Mouse (Mus musculus): ENCODE measurements around the gene Fam78a. TPM values are rescaled to one million over a fixed set of nuclear protein-coding genes. Genes with fewer than 3 reads are reported as not detected.

Fam78a gene
- polyA plus RNA-seq (2012; rRNA removed; ENCODE audit: low replicate concordance): 1.7 and 3.4 TPM in 2 replicates

DNA sequence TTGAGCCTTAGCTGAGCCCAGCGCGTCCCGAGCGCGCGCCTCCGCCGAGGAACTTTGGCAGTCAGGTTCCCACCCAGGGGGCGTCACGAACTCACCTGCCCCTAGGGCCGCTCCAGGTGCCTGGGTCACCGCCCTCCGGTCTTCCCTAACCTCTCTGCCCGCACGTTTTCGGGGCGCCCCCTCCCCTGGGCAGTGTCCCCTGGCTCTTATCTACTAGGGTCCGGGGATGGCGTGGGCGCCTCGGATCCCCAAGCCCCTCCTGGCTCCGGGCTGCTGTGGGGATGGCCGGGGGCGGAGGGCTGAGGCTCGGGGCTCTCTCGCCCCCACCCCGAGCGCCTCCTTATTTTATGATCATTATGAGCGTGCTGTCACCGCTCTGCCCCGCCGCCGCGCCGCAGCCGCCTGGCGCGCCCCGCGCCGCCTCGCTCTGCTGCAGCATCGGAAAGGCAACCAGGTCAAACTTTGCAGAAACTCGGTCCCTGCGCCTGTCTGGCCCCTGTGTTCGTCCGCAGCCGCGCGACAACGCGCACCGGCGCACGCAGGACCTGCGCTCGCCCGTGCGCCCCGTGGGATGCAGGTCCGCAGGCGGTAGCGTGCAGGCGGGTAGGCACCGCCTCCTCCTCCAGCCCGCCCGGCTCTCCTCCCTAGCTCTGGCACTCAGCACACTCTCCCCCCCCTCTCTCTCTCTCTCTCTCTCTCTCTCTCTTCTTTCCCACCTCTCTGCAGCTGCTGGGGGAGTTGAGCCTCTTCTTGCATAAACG lies at the start of gene Fam78a:
TSS of gene Fam78a (minus strand) at position 747 of the 761 bp plus-strand sequence.

DNA sequence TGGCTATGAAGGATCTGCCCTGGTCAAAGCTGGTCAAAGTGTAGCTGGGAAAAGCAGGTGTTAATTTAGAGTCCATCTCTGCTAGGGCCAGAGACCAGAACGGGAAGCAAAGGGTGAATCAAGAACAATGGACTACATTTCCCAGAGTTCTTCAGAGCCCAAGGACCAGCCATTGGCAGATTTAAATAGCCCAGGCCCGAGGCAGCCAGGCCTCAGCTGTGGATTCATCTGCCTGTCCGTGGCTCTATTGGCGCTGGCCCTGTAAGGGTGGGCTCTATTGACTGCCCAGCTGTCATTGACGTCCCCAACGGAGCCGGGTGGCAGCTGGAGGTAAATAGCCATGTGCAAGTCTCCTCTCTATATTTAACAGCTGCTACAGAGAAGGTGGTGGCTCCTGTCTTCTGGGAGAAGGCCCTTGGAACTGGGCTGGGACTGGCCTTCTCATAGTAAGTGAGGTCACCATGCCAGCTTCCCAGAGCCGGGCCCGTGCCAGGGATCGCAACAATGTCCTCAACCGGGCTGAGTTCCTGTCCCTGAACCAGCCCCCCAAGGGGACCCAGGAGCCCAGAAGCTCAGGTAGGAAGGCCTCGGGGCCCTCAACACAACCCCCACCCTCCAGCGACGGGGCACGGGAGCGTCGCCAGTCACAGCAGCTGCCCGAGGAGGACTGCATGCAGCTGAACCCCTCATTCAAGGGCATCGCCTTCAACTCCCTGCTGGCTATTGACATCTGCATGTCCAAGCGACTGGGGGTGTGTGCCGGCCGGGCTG lies 10.9 kb upstream of the Fam78a start, which contains the start of gene Plpp7:
TSS of gene Plpp7 (plus strand) at position 178 of the 771 bp plus-strand sequence.

Other genes starting within 250 kb of the Fam78a start
- gene Fibcd1, start 238.9 kb downstream of the Fam78a start, polyA plus RNA-seq (2012; rRNA removed; ENCODE audit: low replicate concordance): 0.03 TPM in 1 of 2 replicates, not detected in the other
- 5.0 and 25.4 TPM in 2 replicates for gene Lamc3, start 197.6 kb downstream of the Fam78a start, polyA plus RNA-seq (2012; rRNA removed; ENCODE audit: low replicate concordance)
- 4.9 and 9.6 TPM in 2 replicates for gene Aif1l, start 134.7 kb downstream of the Fam78a start, polyA plus RNA-seq (2012; rRNA removed; ENCODE audit: low replicate concordance)
- gene Nup214, start 110.4 kb downstream of the Fam78a start, polyA plus RNA-seq (2012; rRNA removed; ENCODE audit: low replicate concordance): 31.3 and 49.9 TPM in 2 replicates
- gene Plpp7, start 10.7 kb upstream of the Fam78a start, polyA plus RNA-seq (2012; rRNA removed; ENCODE audit: low replicate concordance): 9.4 and 15.4 TPM in 2 replicates
- 34.3 and 64.2 TPM in 2 replicates for gene Prrc2b, start 66.2 kb upstream of the Fam78a start, polyA plus RNA-seq (2012; rRNA removed; ENCODE audit: low replicate concordance)
- 45.0 and 55.0 TPM in 2 replicates for gene Pomt1, start 151.7 kb upstream of the Fam78a start, polyA plus RNA-seq (2012; rRNA removed; ENCODE audit: low replicate concordance)
- 196 and 244 TPM in 2 replicates for gene Uck1, start 175.3 kb upstream of the Fam78a start, polyA plus RNA-seq (2012; rRNA removed; ENCODE audit: low replicate concordance)
- 43.3 and 44.0 TPM in 2 replicates for gene Golga2, start 202.5 kb upstream of the Fam78a start, polyA plus RNA-seq (2012; rRNA removed; ENCODE audit: low replicate concordance)
- gene Swi5, start 203.2 kb upstream of the Fam78a start, polyA plus RNA-seq (2012; rRNA removed; ENCODE audit: low replicate concordance): 284 and 294 TPM in 2 replicates